Comparison of ENCODE assay signal across 10 mouse cellular contexts in the genomic region with DNA sequence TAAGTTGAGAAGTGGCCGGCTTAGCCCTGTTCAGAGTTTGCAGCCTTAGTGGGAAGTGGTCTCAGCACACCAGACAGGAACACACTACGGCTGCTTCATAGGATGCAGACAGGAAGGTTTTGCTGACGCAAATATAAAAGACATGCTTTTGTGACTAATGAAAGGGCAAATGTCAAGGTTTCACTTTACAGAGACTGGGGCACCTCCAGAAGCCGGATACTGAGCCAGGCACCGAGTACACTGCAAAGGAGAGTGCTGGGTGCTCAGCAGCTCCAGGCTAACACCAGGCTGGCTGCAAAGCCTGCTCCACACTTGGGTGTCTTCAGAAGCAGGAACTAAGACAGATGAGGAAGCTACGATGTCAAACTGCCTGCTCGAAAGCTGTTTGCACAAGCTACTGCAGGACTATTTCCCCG. TPM values are rescaled to one million over a fixed set of nuclear protein-coding genes. Genes with fewer than 3 reads are reported as not detected.
DNase-seq lines count a peak whose midpoint lies in the region; ATAC-seq and TF ChIP-seq lines count a peak whose summit lies in the region.
"Had no signal": no experiment of that assay in that cellular context is flagged by ENCODE, and none has a peak within 500 bp of the region (broad histone marks: within the 10 kb centered on the region; RNA-seq: fewer than 3 reads in every experiment).

No protein-coding gene starts in this region.

- no peak for TF ChIP-seq CTCF in liver, embryonic 14.5 days (IDR thresholded peaks at IDR 0.05; ENCODE audit: low read depth)
- TF ChIP-seq CTCF in intestine, postnatal 0 days (IDR thresholded peaks at IDR 0.05; ENCODE audit: low read depth), result no peak

- TF ChIP-seq EP300 in liver, embryonic 14.5 days (IDR thresholded peaks at IDR 0.05; ENCODE audit: low read depth), result no peak

- H3K9ac ChIP-seq in liver, embryonic 14.5 days (replicated peaks), result no peak overlapping the region
- H3K9ac ChIP-seq in neural tube, embryonic 15.5 days (replicated peaks), result no peak overlapping the region
- H3K9ac ChIP-seq in intestine, postnatal 0 days (ENCODE audit: low read depth, low read length), result no peak overlapping the region
- no peak overlapping the region for H3K9ac ChIP-seq in forebrain, embryonic 12.5 days

- H3K27ac ChIP-seq in liver, embryonic 14.5 days, result no peak overlapping the region
- H3K27ac ChIP-seq in neural tube, embryonic 15.5 days (replicated peaks), result no peak overlapping the region
- H3K27ac ChIP-seq in intestine, postnatal 0 days (ENCODE audit: low read depth, low read length), result no peak overlapping the region
- H3K27ac ChIP-seq in forebrain, embryonic 12.5 days, result no peak overlapping the region
- H3K27ac ChIP-seq: heart, adult 2 months had no signal

- 40% methylated on average over 8 of the region's 8 CpGs for WGBS in liver, embryonic 14.5 days (ENCODE audit: insufficient replicate concordance)
- WGBS in neural tube, embryonic 15.5 days, result 71% methylated on average over 8 of the region's 8 CpGs
- 50% methylated on average over 8 of the region's 8 CpGs for WGBS in intestine, postnatal 0 days
- whole genome bisulfite sequencing in forebrain, embryonic 12.5 days, result 66% methylated on average over 8 of the region's 8 CpGs

- no peak overlapping the region for H3K4me3 ChIP-seq in liver, embryonic 14.5 days (ENCODE audit: insufficient read depth in 1 of 2, low read depth in 2 of 2, low read length in 2 of 2)
- H3K4me3 ChIP-seq in neural tube, embryonic 15.5 days (replicated peaks), result no peak overlapping the region
- no peak overlapping the region for H3K4me3 ChIP-seq in intestine, postnatal 0 days (ENCODE audit: low read depth, low read length)
- no peak overlapping the region for H3K4me3 ChIP-seq in forebrain, embryonic 12.5 days (replicated peaks)
- H3K4me3 ChIP-seq: heart, adult 2 months had no signal

- ATAC-seq in liver, embryonic 14.5 days (ENCODE audit: insufficient read depth), result no peak
- no peak for ATAC-seq in neural tube, embryonic 15.5 days (ENCODE audit: low FRiP score)
- ATAC-seq in intestine, postnatal 0 days, result no peak
- ATAC-seq in forebrain, embryonic 12.5 days (ENCODE audit: low FRiP score), result no peak

- peak overlapping the region; percentile 21; the same call in 1 of the 2 replicates for H3K4me2 ChIP-seq in liver, embryonic 14.5 days (ENCODE audit: low read depth)
- no peak overlapping the region for H3K4me2 ChIP-seq in neural tube, embryonic 15.5 days
- H3K4me2 ChIP-seq in intestine, postnatal 0 days (replicated peaks; ENCODE audit: low read depth), result no peak overlapping the region
- H3K4me2 ChIP-seq in forebrain, embryonic 12.5 days, result no peak overlapping the region
- H3K4me2 ChIP-seq: midbrain, embryonic 11.5 days had no signal

- no peaks in the 10 kb centered on the region for H3K9me3 ChIP-seq in liver, embryonic 14.5 days (ENCODE audit: control insufficient read depth, low read length)
- H3K9me3 ChIP-seq in neural tube, embryonic 15.5 days (replicated peaks), result no peaks in the 10 kb centered on the region
- H3K9me3 ChIP-seq in intestine, postnatal 0 days (ENCODE audit: control insufficient read depth), result no peaks in the 10 kb centered on the region
- H3K9me3 ChIP-seq in forebrain, embryonic 12.5 days, result no peaks in the 10 kb centered on the region

- peaks cover 19 to 36% of the 10 kb centered on the region in 2 experiments for H3K4me1 ChIP-seq in liver, embryonic 14.5 days (replicated peaks; ENCODE audit: control insufficient read depth in 2 of 2, insufficient read depth in 2 of 2, low read length in 1 of 2)
- H3K4me1 ChIP-seq in neural tube, embryonic 15.5 days, result peaks cover 14% of the 10 kb centered on the region
- H3K4me1 ChIP-seq in intestine, postnatal 0 days (replicated peaks; ENCODE audit: control insufficient read depth, insufficient read depth, low read length), result peaks cover 10% of the 10 kb centered on the region; the same call in 1 of the 2 replicates
- peaks cover 17% of the 10 kb centered on the region for H3K4me1 ChIP-seq in forebrain, embryonic 12.5 days

- no peaks in the 10 kb centered on the region for H3K27me3 ChIP-seq in liver, embryonic 14.5 days (ENCODE audit: control insufficient read depth, insufficient read depth, low read length)
- no peaks in the 10 kb centered on the region for H3K27me3 ChIP-seq in neural tube, embryonic 15.5 days (replicated peaks)
- H3K27me3 ChIP-seq in intestine, postnatal 0 days (replicated peaks; ENCODE audit: control insufficient read depth, insufficient read depth, low read length), result no peaks in the 10 kb centered on the region
- no peaks in the 10 kb centered on the region for H3K27me3 ChIP-seq in forebrain, embryonic 12.5 days

- peak; percentile 58 for DNase-seq in lung, postnatal 36 days
- DNase-seq in lung, postnatal 10 days, result no peak
- DNase-seq in adrenal gland, postnatal 36 days, result peak; percentile 40 to 58
- no peak for DNase-seq in liver, embryonic 14.5 days (ENCODE audit: low read depth in 3 of 3, low spot score in 3 of 3)
- DNase-seq in thymus, postnatal 14 days, result peak; percentile 53

- H3K36me3 ChIP-seq in liver, embryonic 14.5 days (replicated peaks; ENCODE audit: control insufficient read depth, insufficient read depth, low read depth), result no peaks in the 10 kb centered on the region; the same call in 1 of the 2 replicates
- no peaks in the 10 kb centered on the region for H3K36me3 ChIP-seq in neural tube, embryonic 15.5 days
- no peaks in the 10 kb centered on the region for H3K36me3 ChIP-seq in intestine, postnatal 0 days (ENCODE audit: control insufficient read depth, insufficient read depth)
- no peaks in the 10 kb centered on the region for H3K36me3 ChIP-seq in forebrain, embryonic 12.5 days (replicated peaks)

RNA-seq across cellular contexts. Expression of a gene that starts 37.1 kb away (rescaled TPM):
- total RNA-seq in adrenal gland, postnatal 36 days (2021), result 10 to 100 TPM; 18.9 to 21.9 TPM
- 15.1 and 20.6 TPM in 2 replicates for polyA plus RNA-seq in liver, embryonic 14.5 days (2012; rRNA removed)
- 17.9 and 18.3 TPM in 2 replicates for polyA plus RNA-seq in liver, embryonic 14.5 days (2014; fragmentation: Nextera tagmentation; extraction: Ambion mirVana)
- polyA plus RNA-seq in neural tube, embryonic 15.5 days (2015; fragmentation: Nextera tagmentation; extraction: Ambion mirVana), result 30.8 and 32.1 TPM in 2 replicates
- 16.2 and 18.9 TPM in 2 replicates for polyA plus RNA-seq in intestine, postnatal 0 days (2015; fragmentation: Nextera tagmentation; extraction: Ambion mirVana)
- polyA plus RNA-seq in forebrain, embryonic 12.5 days (2016; fragmentation: Nextera tagmentation; extraction: Ambion mirVana), result 50.3 and 50.7 TPM in 2 replicates

RNA-seq across cellular contexts. Expression of a gene that starts 47.9 kb away (rescaled TPM):
- total RNA-seq in adrenal gland, postnatal 36 days (2021), result 10 to 100 TPM in 1 of 2 experiments, 1 to 10 TPM in 1; 6.6 to 11.4 TPM
- polyA plus RNA-seq in liver, embryonic 14.5 days (2012; rRNA removed), result 0.77 and 0.80 TPM in 2 replicates
- 2.4 and 2.5 TPM in 2 replicates for polyA plus RNA-seq in liver, embryonic 14.5 days (2014; fragmentation: Nextera tagmentation; extraction: Ambion mirVana)
- polyA plus RNA-seq in neural tube, embryonic 15.5 days (2015; fragmentation: Nextera tagmentation; extraction: Ambion mirVana), result 4.3 and 4.7 TPM in 2 replicates
- polyA plus RNA-seq in intestine, postnatal 0 days (2015; fragmentation: Nextera tagmentation; extraction: Ambion mirVana), result 36.8 and 44.0 TPM in 2 replicates
- 1.7 and 2.2 TPM in 2 replicates for polyA plus RNA-seq in forebrain, embryonic 12.5 days (2016; fragmentation: Nextera tagmentation; extraction: Ambion mirVana)

Comparison
In these comparisons a context has a peak if more than half of its experiments do, and no peak if none do; other contexts are left out.
1. DNase-seq: peak in lung, postnatal 36 days (single experiment), adrenal gland, postnatal 36 days (2 of 2) and thymus, postnatal 14 days (single experiment); none in lung, postnatal 10 days (single experiment) and liver, embryonic 14.5 days (0 of 3).